Mouse (Mus musculus) lung, postnatal 14 days (tissue): ENCODE measurements around the gene Gm14440.
"Not testable (repeated sequence)": the region's sequence is repeated elsewhere in the genome, so short reads cannot be mapped to it uniquely, and the experiment has no call there.

ENCODE experiments used
- DNase-seq: peaks from one replicate; pipeline ENCODE4 v3.0.0; 2021

Gene Gm14440

DNA sequence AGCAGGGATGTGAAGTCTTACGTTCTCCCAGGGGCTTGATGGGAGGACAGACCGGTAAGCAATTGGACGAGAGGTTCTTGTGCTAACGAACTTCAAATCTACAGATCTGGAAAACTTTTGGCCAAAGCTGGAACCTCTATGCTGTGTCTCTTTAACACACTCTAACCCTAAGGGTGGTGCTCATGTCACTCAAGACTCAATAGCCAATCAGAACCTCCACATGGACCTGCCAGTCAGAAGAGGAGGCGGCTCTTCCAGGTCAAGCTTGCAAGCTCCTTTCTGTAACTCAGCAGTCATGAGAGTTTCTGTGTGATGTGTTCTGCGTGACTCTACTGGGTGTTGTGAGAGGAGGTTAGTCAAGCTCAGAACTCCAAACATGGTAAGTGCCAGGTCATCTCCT lies at the start of gene Gm14440:
Gm14440 (plus strand) TSS at position 301 of the 400 bp plus-strand sequence.
- not testable (repeated sequence) for DNase-seq
